Mouse (Mus musculus): Measurements from ENCODE around the gene Kdr.

Gene Kdr

DNA sequence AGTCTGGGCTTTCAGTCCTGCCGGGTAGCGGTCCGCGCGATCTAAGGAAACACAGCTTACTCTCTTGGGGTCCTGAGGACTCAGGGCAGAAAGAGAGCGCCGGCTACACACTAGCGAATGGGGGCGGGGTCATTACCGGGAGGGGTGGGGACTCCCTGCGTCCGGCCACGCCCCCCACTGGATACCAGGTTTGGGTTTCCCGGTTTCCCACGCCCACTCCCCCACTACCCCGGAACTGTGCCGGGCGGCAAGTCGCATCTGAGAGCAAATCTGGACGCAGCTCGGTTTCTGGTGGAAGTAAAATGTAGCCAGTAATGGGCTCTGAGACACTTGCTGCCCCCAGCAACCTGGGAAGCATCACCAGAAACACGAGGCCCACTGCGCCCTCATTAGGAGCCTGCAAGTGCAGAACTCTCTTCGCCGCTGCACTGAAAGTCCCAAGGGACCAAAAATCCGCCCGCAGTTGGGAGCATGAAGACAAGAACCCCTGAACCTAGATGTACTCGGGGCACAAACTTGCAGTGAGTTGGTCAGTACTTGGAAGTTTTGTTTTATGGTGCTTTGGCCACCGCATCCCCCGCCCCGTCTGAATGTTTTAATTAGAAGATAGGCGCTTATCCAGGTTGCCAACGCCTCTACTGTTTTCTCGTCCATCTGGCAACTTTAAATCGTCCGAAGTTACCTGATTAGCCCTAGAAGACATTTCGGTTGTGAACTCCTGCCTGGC, at the start of gene Kdr:
Kdr (minus strand) TSS at position 85 of the 727 bp plus-strand sequence.
- DNase-seq, result peak; percentile 13 to 36

DNA sequence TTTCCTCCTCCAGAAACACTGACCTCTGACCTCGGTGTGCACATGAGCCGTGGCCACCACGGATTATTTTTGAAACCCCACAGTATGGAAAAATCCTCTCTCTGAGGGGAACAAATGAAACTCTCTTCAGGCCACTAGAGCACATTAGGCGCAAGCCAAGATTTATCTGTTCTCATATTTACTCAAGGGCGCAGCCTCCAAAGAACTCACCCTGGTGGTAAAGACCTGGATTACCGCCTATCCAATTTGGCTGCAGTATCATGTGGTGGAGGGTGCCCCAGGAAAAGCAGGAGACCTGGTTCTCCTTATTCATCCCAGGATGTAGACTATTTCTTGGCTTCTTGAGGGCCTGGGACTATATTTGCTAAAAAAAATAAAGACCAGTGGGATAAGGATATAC, 48.5 kb upstream of the Kdr start:
- no peak for DNase-seq

DNA sequence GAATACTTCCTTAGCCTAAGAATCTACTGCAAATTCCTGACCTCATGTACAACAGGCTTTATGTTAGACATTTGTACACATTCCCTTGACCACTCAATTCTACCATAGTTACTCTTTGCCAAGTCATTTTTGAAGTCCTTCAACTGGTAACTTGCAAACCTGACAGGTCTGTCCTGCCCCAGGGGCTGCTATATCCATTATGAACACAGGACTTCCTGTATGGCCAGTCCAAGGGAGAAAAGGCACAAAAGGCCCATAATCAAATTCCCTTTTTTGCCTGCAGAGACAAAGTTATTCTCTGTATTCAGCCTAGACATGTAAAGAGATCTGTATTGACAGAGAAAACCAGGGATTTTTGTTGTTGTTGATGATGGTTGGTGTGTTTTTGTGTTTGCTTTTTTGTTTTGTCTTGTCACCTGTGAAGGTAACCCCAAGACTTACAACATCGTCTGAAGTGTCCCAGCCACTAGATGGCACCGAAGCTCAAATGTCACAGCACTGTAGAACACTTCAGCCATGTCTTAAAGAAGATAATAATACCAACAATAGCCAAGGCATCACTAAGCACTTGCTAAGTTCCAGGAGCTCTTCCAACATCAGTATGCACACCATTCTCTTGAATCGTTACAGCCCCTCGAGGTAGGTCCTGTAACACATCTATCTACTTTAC, 47.9 kb upstream of the Kdr start:
- peak in 1 of 2 experiments; percentile 44 for DNase-seq

DNA sequence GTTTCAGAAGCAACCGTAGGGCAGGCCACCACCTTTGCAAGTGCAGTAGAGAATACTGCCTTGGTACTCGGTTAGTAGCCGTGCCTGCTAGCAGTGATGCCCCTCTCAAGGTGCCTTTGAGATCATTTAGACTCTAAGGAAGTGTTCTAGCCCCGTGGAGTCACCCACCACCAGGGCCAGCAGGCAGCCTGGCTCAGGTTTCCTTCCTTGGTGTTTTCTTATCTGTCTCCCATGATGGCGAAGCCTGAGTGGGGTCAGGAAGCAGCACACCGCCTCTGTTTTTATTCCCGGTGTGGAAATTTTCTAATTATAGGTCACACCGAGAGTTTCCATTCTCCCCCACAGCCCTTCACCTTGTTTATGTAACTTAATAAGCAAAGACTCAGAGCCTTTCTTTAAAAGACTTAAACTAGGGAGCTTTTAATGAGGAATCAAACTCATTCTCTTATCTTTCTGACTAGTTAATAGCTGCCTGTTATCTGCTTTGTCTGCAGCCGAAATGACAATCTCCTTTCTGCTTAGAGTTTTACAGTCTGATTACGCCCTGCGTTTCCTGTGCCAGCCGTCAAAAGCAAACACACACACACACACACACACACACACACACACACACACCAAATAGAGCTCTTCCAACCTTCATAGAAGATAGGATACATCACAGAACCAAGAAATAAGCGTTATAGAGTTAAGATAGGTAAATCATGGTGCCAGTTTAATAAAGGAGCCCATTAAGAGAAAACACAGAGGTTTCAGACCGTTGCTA, 44.9 kb upstream of the Kdr start:
- no peak for DNase-seq

DNA sequence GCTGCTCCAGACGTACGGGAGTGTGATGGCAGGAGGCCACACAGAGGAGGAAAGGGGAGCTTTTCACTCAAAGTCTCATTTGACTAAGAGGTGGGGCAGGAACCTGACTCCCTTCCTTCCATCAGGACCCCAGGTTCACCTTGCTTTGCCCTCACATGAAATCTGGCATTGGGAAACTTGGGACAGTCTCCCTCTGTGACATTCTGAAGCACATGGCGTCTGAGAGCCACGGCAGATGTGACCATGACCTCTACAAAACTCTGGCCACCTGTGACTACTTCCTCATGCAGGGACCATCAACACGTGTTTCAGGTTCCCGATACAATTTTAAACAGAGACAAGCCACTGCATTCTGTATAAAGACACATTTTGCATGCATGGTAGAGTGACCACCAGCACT, 44.2 kb upstream of the Kdr start:
- no peak for DNase-seq

DNA sequence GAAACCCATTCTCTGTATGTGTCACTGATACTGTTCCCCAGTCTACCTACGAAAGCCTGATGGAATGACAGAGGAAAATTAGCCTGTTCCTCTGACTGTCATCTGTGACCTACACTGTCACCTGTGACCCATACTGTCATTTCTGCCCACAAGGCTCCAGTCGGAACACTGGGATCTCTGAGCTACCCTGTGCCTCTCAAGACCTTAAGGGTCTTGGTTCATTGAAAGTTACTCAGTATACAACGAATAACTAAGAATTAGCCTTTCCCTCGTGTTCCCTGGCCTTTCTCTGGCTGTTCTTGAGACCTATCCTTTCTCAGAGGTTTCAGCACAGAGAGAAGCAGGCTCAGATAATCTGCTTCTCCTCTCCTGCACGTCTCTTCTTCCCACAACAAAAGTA, 40.1 kb upstream of the Kdr start:
- no peak for DNase-seq

DNA sequence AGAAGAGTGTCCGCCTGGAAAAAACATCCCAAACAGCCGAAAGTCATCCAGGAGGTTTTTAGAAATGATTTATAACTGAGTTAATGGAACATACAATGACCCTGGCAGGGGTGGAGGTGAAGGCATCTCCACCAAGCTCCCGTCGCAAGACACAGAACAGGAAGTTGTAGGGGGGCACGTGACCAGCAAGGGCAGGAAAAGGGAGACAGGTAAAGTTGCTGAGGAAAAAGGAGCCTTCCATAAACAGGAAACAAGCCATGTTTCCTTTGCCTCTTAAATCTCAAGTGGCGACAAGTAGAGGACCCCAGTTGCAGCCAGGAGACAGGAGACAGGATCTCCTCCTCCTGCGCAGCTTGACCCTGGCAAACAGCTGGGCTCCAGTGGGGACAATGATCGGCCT, 37.8 kb upstream of the Kdr start:
- no peak for DNase-seq

DNA sequence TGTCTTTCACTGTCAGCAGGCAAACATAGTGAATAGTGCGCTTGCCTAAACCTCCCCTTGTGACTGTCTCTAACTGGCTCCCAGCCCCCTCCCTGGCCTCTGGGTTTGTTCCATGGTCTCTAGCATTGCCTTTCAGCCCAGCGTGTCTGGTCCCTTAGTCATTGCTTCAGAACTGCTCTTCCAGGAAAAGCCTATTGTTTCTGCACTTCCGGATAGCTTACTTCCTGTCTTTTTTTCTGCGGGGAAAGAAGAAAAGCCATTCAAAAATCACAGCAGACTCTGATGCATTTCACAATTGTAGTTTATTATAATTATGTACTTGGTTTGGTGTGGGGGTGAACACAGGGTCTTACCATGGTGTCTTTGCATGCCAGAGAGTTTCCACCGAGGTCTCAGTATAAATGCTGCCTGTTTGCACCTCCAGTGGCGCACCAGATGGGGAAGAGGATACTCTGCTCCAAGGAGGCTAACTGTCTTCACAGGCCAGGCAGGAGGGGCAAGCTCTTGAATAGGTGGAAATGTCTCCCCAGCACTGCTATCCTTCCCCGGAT, 35.7 kb upstream of the Kdr start:
- no peak for DNase-seq

DNA sequence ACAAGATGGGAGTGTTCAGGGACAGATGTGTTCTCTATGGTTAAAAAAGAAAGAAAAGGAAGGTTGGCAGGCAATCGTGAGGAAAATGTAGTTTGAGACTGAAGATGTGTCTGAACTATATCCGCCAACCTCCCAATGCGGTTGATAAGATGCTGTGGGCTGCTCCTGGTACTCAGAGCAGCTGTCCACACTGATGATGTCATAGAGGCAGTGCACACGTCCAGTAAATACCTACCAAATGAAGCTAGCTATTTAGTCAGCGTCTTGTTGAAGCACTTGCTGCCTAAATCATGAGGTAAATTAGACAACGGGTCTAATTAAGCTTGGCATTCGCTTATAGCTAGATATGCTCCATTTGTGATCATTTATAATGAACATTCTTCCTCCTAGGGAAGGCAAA, 28.1 kb upstream of the Kdr start:
- no peak for DNase-seq

DNA sequence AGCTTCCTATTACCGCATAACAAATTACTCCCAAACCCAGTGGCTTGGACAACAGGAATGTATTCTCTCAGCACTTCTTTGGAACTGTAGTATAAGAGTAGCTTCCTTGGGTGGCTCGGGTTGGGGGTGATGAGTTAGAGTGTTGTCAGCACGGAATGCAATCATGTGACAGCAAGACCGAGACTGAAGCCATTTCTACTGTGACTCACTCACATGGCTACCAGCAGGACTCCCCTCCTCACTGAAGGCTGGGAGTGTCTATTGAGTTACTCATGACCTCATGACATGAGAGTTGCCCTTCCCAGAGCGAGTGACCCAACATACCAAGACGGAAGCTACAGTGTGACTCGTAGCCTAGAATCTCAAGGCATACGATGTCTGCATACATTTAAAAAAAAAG, 12.0 kb upstream of the Kdr start:
- no peak for DNase-seq

DNA sequence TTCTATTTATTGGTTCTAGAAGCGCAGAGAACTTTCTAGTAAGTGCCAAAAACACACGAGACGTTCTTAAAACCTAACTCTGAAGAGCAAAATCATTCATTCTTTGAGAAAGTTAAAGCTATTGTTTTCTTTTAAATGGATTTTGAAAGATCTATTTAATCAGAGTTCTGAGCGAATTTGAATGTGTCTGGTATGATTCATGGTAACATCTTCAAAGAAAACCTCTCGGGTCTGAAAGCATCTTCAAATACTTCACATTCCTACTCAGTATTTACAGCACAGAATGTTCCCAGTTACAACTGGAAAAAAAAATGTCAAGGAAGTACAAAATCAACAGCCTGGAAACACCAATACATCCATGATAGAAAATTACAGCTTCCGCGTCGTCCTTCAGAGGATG, 9.3 kb upstream of the Kdr start:
- no peak for DNase-seq

DNA sequence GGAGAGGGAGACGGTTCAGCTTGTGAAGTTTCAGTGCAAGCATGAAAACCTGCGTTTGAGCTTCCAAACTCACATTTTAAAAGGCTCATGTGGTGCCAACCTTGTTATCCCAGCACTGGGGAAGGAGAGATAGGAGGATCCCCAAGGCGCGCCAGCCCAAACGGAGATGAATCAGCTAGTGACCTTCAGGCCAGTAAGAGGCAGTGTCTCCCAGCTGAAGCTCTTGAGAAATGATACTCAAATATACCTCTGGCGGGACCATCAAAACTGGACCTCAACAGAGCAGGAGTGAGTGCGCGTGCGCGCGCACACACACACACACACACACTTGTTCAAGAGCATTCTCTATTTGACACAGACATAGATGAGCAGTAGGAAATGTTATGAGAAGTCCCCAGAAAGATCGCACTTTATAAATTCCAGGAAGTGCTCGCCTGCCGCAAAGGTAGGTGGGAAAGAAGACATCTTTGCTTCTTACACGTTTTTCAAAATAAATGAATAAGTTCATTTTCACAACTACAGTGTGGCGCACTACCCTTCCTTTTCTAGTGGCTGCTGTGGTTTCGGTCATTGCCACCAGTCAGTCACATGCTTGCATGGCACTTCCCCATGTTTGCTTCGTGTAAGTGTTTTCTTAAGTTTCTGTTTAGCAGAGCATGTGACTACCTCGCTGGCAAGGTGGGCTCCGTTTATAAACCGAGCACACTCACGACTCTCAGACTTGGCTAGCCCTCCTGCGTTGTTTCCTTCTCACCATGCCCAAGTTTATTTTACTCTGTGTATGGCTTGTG, 2.5 kb upstream of the Kdr start:
- DNase-seq, result no peak

DNA sequence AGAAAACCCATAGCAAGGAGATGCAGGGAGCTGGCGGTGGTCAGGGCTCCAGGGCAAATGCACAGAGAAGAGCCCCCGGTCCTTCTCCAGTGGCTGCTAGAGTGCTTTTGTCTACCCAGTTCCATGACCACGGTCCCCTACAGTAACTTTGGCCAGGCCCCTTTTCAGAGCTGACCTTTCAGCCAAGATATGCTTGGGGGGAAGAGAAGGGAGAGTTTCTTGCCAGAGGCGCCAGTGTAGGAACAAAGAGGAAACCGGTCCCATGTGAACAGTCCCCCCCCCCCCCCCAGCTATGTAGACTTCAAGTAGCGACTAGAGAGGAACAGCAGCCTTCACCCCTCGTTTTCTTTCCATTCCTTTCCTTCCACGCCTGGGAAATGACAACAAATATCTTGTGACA, 850 bp upstream of the Kdr start:
- no peak for DNase-seq

DNA sequence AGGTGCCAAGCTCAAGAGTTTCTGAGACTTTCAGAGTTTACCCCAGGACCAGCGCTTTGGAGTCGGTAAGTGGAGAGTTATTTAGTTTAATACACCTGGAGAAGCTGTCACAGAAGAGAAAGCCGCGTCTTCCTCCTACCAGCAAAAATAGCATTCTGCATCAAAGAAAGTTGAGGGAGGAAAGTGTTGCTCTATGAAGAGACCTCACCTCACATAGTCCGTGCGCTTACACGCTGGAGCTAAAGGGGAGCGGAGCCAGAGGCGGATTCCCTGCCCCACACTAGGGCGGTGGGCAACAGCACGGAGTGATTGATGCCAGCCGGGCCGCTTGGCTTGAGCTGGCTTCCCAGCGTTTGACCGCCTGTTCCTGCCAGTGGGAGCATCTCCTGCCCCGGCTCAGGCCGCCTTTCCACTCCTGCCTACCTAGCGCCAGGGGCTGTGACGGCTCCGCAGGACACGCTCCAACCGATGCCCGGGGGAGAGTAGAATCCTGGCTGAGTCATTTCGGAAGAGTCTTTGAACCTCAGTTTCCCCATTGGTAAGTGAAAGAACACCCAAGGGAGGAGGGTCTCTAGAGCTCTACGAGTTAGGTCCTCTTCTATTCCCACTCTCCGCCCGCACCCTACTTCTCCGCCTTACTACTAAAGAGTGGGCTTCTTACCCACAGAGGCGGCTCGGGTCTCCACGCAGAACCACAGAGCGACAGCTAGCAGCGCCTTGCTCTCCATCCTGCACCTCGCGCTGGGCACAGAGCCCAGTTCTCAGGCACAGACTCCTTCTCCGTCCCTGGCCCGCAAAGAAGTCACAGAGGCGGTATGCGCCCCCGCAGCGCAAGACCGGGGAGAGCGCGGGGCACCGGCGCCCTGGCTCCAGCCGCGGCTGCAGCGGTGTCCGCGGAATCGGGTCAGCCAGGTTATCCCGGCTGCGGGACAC, 551 bp downstream of the Kdr start:
- peak in 1 of 2 experiments; percentile 3 for DNase-seq

DNA sequence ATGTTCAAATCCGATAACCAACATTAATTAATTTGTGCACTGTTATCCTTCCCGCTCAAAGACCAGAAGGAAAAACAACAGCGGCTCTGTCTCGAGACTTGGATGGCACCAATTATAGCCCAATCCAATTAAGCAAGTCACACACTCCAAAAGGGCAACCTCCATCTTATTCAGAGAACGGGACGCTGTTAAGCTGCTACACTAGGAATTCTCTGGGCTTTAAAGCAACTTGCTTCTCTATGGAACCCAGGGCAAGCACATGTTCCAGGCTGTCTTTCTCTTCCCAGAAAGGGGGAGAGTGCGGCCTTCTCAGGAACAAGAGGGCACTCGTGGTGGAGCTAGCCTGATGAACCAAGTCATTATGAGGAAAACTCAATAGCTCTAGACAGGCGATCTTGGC, 1.6 kb downstream of the Kdr start:
- DNase-seq, result no peak

DNA sequence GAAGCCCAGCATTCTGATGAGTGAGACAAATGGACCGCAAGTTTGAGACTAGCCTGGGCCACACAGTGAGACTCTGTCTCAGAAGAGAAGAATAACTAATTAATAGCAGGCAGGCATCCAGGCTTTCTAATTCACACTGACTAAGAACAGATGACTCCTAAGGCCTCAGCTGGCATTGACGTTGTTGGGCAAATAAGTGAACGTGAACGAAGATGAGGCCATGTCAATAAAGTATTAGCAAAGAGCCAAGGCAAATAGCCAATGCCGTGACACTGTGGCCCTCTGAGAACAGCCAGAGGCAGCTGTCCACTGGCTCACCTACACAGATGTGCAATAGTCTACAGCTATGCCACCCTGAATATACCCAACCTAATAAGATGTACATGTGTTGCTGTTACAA, 2.9 kb downstream of the Kdr start:
- no peak for DNase-seq

DNA sequence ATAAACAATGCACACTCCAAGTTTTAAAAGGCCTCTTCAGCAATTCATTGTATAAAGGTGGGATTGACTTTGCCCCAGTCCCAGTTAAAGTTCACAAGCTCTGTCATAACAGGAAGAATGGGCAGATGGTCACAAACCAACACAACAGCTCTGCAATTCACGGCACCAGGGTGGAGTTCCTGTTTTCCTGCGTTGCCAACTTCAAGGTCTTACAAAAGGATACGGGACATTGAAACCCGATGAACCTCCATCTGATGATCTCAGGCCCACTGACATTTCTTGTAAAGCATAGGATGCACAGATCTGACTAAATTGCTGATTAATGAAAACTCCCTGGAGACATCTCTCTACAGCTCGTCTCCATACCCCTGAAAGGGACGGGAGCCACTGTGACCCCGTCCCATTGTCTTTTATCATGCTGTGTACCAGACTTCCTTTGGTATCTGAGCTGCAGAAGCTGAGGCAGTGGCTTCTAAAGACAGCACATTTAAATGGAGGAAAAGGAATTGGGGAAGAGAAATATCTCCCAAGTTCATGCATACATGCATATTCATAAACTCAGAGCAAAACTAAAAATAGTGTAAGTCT, 3.6 kb downstream of the Kdr start:
- no peak for DNase-seq

DNA sequence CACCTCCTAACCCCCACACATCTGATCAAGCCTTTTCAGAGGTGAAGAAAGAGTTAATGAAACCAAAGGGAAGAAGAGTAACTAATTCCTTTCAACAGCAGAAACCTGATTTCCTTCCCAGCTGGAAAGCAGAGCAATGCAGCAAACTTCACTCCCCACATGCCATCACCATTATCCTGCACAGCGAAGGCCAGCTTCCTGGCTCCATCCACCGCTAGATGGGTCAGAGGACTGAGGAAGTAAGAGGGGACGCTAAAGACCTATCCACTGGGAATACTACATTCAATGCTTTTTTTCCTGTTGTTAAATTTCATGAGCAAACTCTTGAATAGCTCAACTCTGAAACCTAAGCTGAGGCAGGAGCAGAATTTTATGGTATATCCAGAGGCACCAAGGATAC, 8.4 kb downstream of the Kdr start:
- DNase-seq, result no peak

DNA sequence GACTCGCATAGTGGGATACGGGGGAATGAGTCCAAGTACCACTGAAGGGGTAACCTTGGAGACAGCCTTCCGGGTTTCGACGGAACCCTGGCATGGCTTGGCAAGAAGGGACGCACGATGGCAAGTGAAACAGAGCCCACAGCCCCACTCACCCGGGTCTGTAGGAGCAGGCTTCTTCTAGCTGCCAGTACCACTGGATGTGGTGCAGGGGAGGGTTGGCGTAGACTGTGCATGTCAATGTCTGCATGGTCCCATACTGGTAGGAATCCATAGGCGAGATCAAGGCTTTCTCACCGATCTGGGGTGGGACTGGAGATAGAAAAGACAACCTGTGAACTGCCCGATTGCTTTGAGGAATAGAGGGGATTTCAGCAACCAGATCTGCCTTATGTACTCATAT, 15.7 kb downstream of the Kdr start:
- DNase-seq, result no peak

DNA sequence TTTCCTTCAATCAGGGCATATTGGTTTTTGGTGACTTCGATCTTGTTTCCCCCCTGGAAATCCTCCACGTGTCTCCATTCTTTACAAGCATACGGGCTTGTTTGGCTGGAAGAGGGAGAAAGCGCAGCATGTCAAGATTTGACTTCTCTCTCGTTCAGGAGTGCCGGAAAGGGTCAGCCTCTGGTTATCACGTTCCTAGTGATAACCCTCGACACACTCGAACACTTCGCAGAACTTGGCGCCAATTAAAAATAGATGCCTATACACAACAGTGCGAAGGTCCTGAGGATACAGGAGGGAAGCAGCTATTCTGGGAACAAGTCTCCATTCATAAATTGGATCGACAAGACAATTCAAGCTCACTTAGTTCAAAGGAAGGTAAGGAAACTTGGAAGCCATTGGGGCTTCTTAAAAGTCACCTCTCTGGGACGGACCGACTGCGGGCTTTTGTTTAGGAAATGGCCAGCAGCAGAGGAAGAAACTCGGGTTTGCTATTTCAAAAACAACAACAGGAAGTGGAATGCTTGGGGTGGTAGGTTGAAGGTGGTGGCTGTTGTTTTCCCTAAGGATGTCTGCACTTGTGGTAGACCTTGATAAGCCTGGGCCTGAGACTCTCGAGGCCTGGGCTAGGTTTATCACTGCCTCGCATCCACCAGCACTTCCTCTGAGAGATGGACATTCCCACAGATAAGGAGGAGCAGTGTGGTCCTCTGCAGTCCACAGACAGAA, 16.4 kb downstream of the Kdr start:
- no peak for DNase-seq

DNA sequence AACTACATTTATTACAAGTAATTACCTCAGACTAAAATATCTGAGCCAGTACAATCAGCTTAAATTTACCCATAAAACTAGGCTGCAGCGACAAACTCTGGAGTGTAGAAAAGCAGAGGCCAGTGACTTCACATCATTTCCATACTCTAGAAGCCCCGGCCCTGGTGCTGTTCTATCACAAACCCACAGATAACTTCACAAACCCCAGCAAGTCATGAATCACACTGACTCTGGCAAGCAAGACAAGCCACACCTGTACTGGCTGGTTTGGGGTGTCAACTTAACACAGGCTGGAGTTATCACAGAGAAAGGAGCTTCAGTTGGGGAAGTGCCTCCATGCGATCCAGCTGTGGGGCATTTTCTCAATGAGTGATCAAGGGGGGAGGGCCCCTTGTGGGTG, 18.4 kb downstream of the Kdr start:
- no peak for DNase-seq

Measured in spleen, adult 18-20 months (tissue).